Mouse (Mus musculus): Measurements from ENCODE around the gene Gm20661. TPM values are rescaled to one million over a fixed set of nuclear protein-coding genes. Genes with fewer than 3 reads are reported as not detected.

Gene Gm20661
- polyA plus RNA-seq, 1 experiment: not detected

GRCm38 (mm10) chr9:107996049-107996448 lies 13.2 kb downstream of the Gm20661 start, which contains the start of gene Gm20662:
TSS of gene Gm20662 (plus strand) at chr9:107996349.
- no peak for TF ChIP-seq CTCF (IDR thresholded peaks at IDR 0.05; ENCODE audit: control insufficient read depth, insufficient read depth, insufficient read length)
- no peak for TF ChIP-seq USF1 (IDR thresholded peaks at IDR 0.05; ENCODE audit: low read depth)
- no peak for TF ChIP-seq MAX (IDR thresholded peaks at IDR 0.05)
- TF ChIP-seq FOSL1 (IDR thresholded peaks at IDR 0.05; ENCODE audit: insufficient read depth, low read length, poor library complexity, severe bottlenecking): no peak
- no peak for TF ChIP-seq MYOD1 (IDR thresholded peaks at IDR 0.05; ENCODE audit: control insufficient read depth, insufficient read length, low read depth)
- no peak for TF ChIP-seq CEBPB (IDR thresholded peaks at IDR 0.05; ENCODE audit: low read depth)
- no peak for TF ChIP-seq MYOG (IDR thresholded peaks at IDR 0.05; ENCODE audit: control insufficient read depth, extremely low read depth, insufficient read length)
- Histone ChIP-seq H3K36me3 (ENCODE audit: control insufficient read depth, insufficient read depth) (no peaks in the 10 kb centered on the region), H3K79me2 (ENCODE audit: control insufficient read depth, insufficient read depth) (no peaks in the 10 kb centered on the region), H3K4me3 (ENCODE audit: insufficient read depth, poor library complexity, severe bottlenecking) (no peak within 1 kb of the TSS), H3K27me3 (ENCODE audit: control insufficient read depth, insufficient read depth, insufficient read length) (peaks cover 31% of the 10 kb centered on the region), H3K79me3 (ENCODE audit: low read depth) (no peaks in the 10 kb centered on the region), H3ac (ENCODE audit: control insufficient read depth, insufficient read length, low read depth) (no peak within 1 kb of the TSS)

- peaks cover 22% of the 10 kb centered on the region for H3K79me3 ChIP-seq (ENCODE audit: low read depth)
- H3K27me3 ChIP-seq (ENCODE audit: control insufficient read depth, insufficient read depth, insufficient read length): peaks cover 26% of the 10 kb centered on the region
- peak within 1 kb of the TSS; percentile 96 for H3ac ChIP-seq (ENCODE audit: control insufficient read depth, insufficient read length, low read depth)
- H3K4me3 ChIP-seq (ENCODE audit: insufficient read depth, poor library complexity, severe bottlenecking): peak within 1 kb of the TSS; percentile 75
- peaks cover 47% of the 10 kb centered on the region for H3K79me2 ChIP-seq (ENCODE audit: control insufficient read depth, insufficient read depth)
- H3K36me3 ChIP-seq (ENCODE audit: control insufficient read depth, insufficient read depth): no peaks in the 10 kb centered on the region
- peak; percentile 100 for TF ChIP-seq USF1 (IDR thresholded peaks at IDR 0.05; ENCODE audit: low read depth)
- TF ChIP-seq CTCF (IDR thresholded peaks at IDR 0.05; ENCODE audit: control insufficient read depth, insufficient read depth, insufficient read length): no peak
- TF ChIP-seq MAX (IDR thresholded peaks at IDR 0.05): peak; percentile 47
Observed at GRCm38 (mm10) chr9:108001922-108002770, 19.3 kb downstream of the Gm20661 start, which contains the start of gene Ip6k1. TSS of gene Ip6k1 (plus strand) at chr9:108002501.

GRCm38 (mm10) chr9:108002778-108003530 lies 20.1 kb downstream of the Gm20661 start:
- H3K36me3 ChIP-seq (ENCODE audit: control insufficient read depth, insufficient read depth): no peaks in the 10 kb centered on the region
- no peak for TF ChIP-seq MYOD1 (IDR thresholded peaks at IDR 0.05; ENCODE audit: control insufficient read depth, insufficient read length, low read depth)
- no peak for TF ChIP-seq MYOG (IDR thresholded peaks at IDR 0.05; ENCODE audit: control insufficient read depth, extremely low read depth, insufficient read length)
- TF ChIP-seq MAX (IDR thresholded peaks at IDR 0.05): no peak
- TF ChIP-seq FOSL1 (IDR thresholded peaks at IDR 0.05; ENCODE audit: insufficient read depth, low read length, poor library complexity, severe bottlenecking): no peak
- no peak for TF ChIP-seq CTCF (IDR thresholded peaks at IDR 0.05; ENCODE audit: control insufficient read depth, insufficient read depth, insufficient read length)
- no peak for TF ChIP-seq USF1 (IDR thresholded peaks at IDR 0.05; ENCODE audit: low read depth)
- TF ChIP-seq CEBPB (IDR thresholded peaks at IDR 0.05; ENCODE audit: low read depth): no peak
- H3ac ChIP-seq (ENCODE audit: control insufficient read depth, insufficient read length, low read depth): peak overlapping the region; percentile 96
- peak overlapping the region; percentile 75 for H3K4me3 ChIP-seq (ENCODE audit: insufficient read depth, poor library complexity, severe bottlenecking)
- peaks cover 55% of the 10 kb centered on the region for H3K79me2 ChIP-seq (ENCODE audit: control insufficient read depth, insufficient read depth)
- H3K27me3 ChIP-seq (ENCODE audit: control insufficient read depth, insufficient read depth, insufficient read length): peaks cover 18% of the 10 kb centered on the region
- H3K79me3 ChIP-seq (ENCODE audit: low read depth): peaks cover 24% of the 10 kb centered on the region

- TF ChIP-seq CTCF (IDR thresholded peaks at IDR 0.05; ENCODE audit: control insufficient read depth, insufficient read depth, insufficient read length): no peak
- no peak for TF ChIP-seq MAX (IDR thresholded peaks at IDR 0.05)
- TF ChIP-seq MYOD1 (IDR thresholded peaks at IDR 0.05; ENCODE audit: control insufficient read depth, insufficient read length, low read depth): no peak
- TF ChIP-seq CEBPB (IDR thresholded peaks at IDR 0.05; ENCODE audit: low read depth): no peak
- no peak for TF ChIP-seq USF1 (IDR thresholded peaks at IDR 0.05; ENCODE audit: low read depth)
- TF ChIP-seq MYOG (IDR thresholded peaks at IDR 0.05; ENCODE audit: control insufficient read depth, extremely low read depth, insufficient read length): no peak
- no peak for TF ChIP-seq FOSL1 (IDR thresholded peaks at IDR 0.05; ENCODE audit: insufficient read depth, low read length, poor library complexity, severe bottlenecking)
- peaks cover 61% of the 10 kb centered on the region for H3K79me2 ChIP-seq (ENCODE audit: control insufficient read depth, insufficient read depth)
Observed at GRCm38 (mm10) chr9:108003531-108003890, 20.7 kb downstream of the Gm20661 start.

GRCm38 (mm10) chr9:108008041-108008440 lies 25.2 kb downstream of the Gm20661 start:
- no peak overlapping the region for H3K4me3 ChIP-seq (ENCODE audit: insufficient read depth, poor library complexity, severe bottlenecking)
- H3K36me3 ChIP-seq (ENCODE audit: control insufficient read depth, insufficient read depth): no peaks in the 10 kb centered on the region
- TF ChIP-seq CEBPB (IDR thresholded peaks at IDR 0.05; ENCODE audit: low read depth) (no peak), USF1 (IDR thresholded peaks at IDR 0.05; ENCODE audit: low read depth) (no peak), CTCF (IDR thresholded peaks at IDR 0.05; ENCODE audit: control insufficient read depth, insufficient read depth, insufficient read length) (no peak), MAX (IDR thresholded peaks at IDR 0.05) (no peak), FOSL1 (IDR thresholded peaks at IDR 0.05; ENCODE audit: insufficient read depth, low read length, poor library complexity, severe bottlenecking) (no peak)
- peaks cover 45% of the 10 kb centered on the region for H3K79me3 ChIP-seq (ENCODE audit: low read depth)
- no peaks in the 10 kb centered on the region for H3K27me3 ChIP-seq (ENCODE audit: control insufficient read depth, insufficient read depth, insufficient read length)
- H3K79me2 ChIP-seq (ENCODE audit: control insufficient read depth, insufficient read depth): peaks cover 99% of the 10 kb centered on the region
- H3ac ChIP-seq (ENCODE audit: control insufficient read depth, insufficient read length, low read depth): no peak overlapping the region

More at GRCm38 (mm10) chr9:108003531-108003890, 20.7 kb downstream of the Gm20661 start:
- Histone ChIP-seq H3K27me3 (ENCODE audit: control insufficient read depth, insufficient read depth, insufficient read length) (peaks cover 13% of the 10 kb centered on the region), H3K36me3 (ENCODE audit: control insufficient read depth, insufficient read depth) (no peaks in the 10 kb centered on the region), H3K79me3 (ENCODE audit: low read depth) (peaks cover 27% of the 10 kb centered on the region), H3K4me3 (ENCODE audit: insufficient read depth, poor library complexity, severe bottlenecking) (peak overlapping the region; percentile 75), H3ac (ENCODE audit: control insufficient read depth, insufficient read length, low read depth) (peak overlapping the region; percentile 25)
